Mouse (Mus musculus): Measurements from ENCODE around the gene C9.

Gene C9

DNA sequence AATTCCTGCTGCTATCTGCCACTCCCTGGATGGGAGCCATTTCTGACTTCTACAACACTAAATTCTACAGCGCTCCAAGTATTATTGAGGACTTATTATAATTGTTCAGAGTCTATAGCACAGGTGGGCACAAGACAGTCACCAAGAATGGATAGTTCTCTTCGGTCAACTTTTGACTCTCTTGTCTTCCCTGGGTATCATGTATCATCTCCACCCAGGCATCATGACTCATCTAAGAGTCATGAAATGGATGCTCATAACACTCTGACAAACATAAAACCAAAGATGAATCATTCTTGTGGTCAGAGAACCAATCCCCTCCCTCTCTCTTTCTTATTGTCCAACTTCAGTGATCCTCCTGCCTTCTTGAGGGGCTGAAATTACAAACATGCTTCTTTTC is 47.3 kb downstream of the C9 start:
- no peak for DNase-seq

GRCm38 (mm10) chr15:6498396-6499070 is 53.4 kb downstream of the C9 start:
- no peak for DNase-seq

DNA sequence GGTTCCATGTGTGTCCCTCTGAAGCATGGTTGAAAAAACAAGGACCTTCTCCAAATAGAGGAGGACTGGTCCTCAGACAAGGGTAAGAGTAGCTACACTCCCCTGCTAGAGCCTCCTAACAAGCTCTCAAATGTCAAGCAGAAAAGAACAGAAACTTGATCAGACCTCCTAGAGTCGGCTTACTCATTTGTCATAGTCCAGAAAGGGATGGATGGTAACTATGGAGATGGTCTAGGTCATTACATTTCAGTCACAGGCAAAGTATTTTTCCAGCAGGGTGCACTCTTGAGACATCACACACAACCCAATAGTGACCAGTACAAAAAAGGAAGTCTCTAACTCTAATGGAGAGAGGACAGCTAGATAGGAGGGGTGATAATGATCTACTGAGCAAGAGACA is 55.7 kb downstream of the C9 start:
- DNase-seq, result no peak

- DNase-seq, result no peak
Observed at GRCm38 (mm10) chr15:6517525-6517924, 72.4 kb downstream of the C9 start.

- no peak for DNase-seq
Observed at GRCm38 (mm10) chr15:6519417-6520255, 74.5 kb downstream of the C9 start.

DNA sequence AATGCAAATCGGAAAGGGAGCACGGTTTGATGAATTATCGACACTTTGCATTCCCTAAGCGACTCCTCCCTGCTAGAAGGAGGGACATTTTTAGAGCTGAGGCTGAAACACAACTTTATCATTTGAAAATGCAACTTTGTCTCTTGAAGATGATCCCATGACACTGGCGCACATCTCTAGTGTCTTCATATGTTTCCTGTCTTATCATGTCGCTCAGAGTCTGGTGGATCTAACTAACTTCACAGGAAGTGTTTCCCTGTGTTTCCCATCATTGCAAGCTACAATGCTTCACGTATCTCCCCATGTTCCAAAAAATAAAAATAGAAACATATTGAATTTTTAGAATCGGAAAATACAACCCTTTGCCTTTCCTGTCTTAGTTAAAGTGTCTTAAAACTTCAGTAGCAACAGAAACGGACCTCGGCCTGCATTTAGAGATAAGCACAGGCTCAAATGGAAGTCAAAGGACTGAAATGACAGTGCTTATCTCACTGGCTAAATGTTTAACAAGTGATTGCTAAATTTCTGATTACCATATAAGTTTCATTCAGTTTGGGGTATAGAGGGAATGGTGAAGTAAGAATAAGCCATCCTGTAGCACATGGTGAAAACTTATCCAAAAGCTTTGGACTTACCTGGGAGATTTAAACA is 75.5 kb downstream of the C9 start:
- DNase-seq, result no peak

DNA sequence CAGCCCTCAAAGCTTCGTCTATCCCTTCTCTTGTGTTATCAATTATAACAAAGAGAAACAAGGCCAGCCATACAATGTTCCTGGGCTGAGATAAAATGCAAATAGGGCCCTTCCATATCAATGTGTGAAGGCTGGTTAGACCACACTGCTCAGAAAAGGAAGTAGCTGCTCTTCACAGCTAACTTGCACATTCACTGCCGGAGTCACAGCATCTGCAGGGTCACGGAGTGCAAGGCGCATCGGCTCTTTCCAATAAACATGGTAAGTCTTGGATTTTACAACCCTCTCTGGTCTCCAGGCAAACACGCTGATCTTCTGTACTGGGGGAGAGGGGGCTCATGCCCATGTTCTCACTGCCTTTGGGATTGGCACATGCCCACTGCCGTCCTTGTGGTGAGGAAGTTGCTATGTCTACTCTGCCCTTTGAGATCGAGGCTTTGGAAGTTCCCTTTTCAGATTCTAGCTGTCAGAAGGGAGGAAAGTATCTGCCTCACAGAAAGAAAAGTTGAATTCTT is 77.6 kb downstream of the C9 start, which contains the start of gene Fyb:
TSS of gene Fyb (plus strand) at position 201 of the 515 bp plus-strand sequence.
- no peak for DNase-seq

DNA sequence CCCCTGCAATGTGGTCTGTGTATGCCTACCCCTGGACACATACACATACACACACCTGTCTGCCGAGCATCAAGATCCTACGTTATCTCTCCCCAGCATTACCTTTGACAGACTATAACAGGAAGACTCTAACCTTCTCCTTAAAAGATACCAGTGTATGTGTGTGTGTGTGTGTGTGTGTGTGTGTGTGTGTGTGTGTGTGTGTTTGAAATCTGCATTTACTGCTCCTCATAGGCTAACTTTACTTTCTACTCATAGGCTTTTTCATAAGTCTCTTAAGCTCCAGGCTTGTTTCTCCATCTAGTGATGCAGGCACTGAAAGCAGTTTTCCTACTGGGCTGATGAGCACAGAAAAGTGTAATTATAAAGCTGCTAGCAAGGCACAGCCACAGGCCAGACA is 79.7 kb downstream of the C9 start:
- no peak for DNase-seq

DNA sequence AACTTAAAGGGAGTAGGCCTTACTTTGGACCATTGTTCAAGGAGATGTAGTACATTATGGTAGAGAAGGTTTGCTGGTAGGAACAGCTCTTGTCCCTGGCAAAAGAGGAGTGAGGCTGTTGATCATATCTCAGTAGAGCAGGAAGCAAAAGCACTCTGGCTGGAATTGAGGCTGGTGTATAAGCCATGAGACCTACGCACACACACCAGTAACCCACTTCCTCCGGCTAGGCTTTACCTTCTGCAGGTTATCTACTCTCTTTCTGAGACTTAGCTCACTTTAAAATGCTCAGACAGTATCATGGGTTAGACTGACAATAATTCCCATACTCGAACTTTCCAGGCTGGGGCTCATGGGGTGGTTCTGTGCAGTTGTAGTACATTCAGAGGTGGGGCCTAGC is 80.3 kb downstream of the C9 start:
- no peak for DNase-seq

DNA sequence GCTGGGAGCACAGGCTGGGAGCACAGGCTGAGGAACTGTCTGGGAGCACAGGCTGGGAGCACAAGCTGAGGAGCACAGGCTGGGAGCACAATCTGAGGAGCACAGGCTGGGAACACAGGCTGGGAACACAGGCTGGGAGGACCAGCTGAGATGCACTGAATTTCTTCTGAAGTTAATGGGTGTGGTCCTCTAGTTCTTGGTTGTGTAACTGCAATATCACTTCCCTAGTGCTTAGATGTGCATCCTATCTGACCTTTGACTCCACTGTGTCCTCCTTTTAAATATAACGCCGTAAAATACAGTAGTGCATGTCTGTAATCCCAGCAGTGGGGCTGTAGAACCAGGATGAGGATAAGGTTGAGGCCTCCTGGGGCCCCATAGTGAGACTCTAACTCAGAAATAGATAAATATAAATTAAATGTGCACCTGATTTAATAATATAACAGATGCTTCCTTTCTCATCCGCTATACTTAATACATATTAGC is 88.8 kb downstream of the C9 start:
- no peak for DNase-seq

DNA sequence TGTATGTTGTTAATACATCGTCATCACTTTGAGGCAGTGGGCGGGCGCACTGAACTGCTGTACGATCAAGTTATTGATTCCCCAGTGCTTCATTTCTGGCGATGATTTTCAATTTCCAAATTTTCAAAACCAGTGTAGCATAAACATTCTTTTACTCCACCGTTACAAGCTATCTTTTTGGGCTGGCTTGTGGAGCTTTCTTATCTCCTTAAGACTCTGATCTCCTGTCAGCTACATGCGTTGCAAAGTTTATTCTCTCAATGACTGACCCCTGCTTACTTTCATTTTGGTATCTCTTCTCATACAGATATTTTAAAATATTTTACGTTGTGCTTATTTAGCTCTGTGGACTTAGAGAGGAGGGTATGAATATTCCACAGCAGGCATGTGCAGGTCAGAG is 89.5 kb downstream of the C9 start:
- no peak for DNase-seq

DNA sequence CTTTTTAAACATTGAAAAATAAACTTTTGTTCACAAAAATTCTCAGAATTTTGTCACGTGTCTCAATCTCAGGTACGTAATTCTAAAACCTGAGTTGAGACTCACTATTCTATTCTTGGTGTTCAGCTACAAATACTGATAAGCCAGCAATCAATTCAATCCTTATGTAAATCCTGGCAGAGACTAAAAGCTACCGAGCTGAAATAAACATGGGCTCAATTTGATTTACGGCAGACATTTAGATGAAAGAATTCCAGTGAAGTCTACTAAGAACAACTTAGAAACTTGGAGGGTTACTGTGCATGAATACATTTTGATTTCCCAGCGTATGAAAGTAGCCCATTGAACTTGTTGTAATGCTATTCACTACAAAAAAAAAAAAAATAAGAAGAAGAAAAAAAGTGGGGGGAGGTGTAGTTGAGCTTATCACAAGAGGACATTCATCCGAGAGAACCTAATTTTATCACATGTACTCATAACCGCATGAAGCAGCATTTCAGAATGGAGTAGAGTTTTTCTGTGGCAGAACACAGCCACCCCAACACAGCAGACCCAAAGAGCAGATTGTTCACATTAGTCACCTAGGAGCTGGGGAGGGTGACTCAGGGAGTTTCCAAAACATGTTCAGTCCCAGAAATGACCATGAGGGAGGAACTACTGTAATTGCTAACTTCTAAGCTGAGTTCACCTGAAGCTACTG is 94.7 kb downstream of the C9 start:
- DNase-seq, result no peak
